Mouse (Mus musculus) subcutaneous adipose tissue, adult 2 months (tissue): ENCODE measurements around the gene Med15. TPM values are rescaled to one million over a fixed set of nuclear protein-coding genes. Genes with fewer than 3 reads are reported as not detected.

ENCODE experiments used
- polyA plus RNA-seq: library from polyadenylated mRNA; depleted of rRNA; stranded (reverse); fragments of >200 nt; gene quantifications from 2 replicates; pipeline ENCODE4 v1.2.3, GENCODE M21; 2012; ENCODE audit warnings: low replicate concordance; rRNA removed

Gene Med15
- 78.1 and 93.2 TPM in 2 replicates for polyA plus RNA-seq

GRCm38 (mm10) chr16:17732841-17733340 lies at the start of gene Med15:
TSS of gene Med15 (minus strand) at chr16:17732891.

GRCm38 (mm10) chr16:17759344-17759773 lies 26.7 kb upstream of the Med15 start, which contains the start of gene Klhl22:
TSS of gene Klhl22 (plus strand) at chr16:17759618.

DNA sequence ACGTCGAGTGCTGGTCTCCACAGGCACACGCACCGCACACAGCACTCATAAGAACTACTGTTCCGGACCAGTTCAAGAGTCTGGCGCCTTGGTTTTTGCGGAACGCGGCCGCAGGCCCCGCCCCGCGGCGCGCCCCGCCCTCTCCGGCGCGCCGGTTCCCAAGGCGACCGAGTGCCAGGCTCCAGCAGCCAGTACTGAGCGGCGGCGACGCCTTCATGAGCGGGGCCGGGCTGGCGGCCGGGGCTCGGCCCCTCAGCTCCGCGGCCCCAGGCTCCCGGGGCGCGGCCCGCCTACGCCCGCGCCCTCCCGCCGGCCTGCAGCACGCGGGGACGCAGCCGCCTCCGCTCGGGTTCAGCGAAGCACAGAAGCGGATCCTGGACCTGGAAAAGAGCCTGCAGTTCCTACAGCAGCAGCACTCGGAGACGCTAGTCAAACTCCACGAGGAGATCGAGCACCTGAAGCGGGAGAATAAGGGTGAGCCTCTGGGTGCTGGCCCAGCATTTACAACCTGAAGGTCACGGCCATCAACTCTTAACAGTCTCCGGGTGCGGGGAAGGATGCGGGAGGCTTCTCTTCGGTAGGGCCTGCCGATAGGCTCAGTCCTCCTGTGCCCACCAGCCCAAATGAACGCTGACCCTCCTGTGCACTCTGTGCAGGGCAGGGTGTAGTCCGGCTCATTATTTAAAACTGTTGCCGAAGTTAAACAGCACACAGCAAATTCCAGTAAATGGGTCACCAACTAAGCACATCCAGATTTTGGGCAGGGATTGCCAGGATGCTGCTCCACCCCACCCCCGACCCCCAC lies 86.2 kb downstream of the Med15 start, which contains the start of gene Ccdc74a:
Gene Ccdc74a, plus strand, starts transcription at position 161 of the 805 bp plus-strand sequence.

DNA sequence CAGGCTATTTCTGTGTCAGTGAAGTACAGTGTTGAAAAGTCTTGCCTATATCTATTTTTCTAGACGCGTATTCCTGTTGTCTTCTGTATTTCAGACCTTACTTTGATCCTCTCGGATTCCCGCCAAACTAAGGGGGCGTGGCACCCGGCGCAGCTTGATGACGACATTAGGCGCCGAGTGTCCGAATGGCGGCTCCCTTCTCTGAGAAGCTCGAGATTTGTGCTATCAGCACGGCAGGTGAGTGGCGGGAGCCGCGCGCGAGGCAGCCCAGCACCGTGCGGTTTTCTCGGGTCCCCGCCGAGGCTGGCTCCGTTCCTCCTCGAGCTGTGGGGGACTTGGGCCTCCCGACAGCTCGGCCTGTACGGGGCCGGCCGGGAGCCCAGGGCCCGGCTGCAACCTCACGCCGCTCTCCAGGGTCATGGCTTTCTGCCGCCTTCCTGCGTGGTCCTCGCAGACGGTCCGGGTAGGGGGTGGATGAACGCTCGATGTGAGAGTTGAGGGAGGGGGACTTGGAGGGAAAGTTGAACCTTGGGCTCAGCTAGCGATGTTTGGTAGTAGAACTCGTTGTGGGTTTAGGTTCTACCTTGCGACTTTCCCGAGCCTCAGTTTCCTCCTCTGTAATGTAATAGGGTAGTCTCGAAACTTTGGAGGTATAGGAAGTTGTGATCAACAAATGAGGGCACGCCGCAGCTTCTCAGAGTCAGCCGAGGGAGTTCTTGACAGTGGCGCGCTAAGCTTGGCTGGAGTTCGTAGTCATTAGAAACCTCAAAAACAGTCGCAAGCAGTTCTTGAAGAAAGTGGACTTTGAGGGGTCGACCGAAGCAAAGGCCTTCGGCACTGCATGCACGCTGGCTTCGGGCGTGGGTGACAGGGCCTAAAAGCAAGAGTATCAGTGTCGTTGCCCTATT lies 113.2 kb downstream of the Med15 start, which contains the start of gene Smpd4:
Gene Smpd4, plus strand, starts transcription at position 157 of the 908 bp plus-strand sequence.

Other genes with a start within 250 kb of the Med15 start
- 0.24 and 0.90 TPM in 2 replicates for gene Aifm3, start 243.3 kb downstream of the Med15 start, polyA plus RNA-seq
- 255 and 288 TPM in 2 replicates for gene Lztr1, start 224.2 kb downstream of the Med15 start, polyA plus RNA-seq
- 58.8 and 101 TPM in 2 replicates for gene Thap7, start 201.8 kb downstream of the Med15 start, polyA plus RNA-seq
- gene Lrrc74b, start 171.6 kb downstream of the Med15 start, polyA plus RNA-seq, result 0.33 and 4.0 TPM in 2 replicates
- 9.4 and 30.5 TPM in 2 replicates for gene P2rx6, start 171.0 kb downstream of the Med15 start, polyA plus RNA-seq
- 2.4 and 19.4 TPM in 2 replicates for gene Slc7a4, start 149.7 kb downstream of the Med15 start, polyA plus RNA-seq
- 61.2 and 90.0 TPM in 2 replicates for gene Smpd4, start 113.5 kb downstream of the Med15 start, polyA plus RNA-seq
- 1.4 and 3.2 TPM in 2 replicates for gene Ccdc74a, start 86.4 kb downstream of the Med15 start, polyA plus RNA-seq
- 91.2 and 128 TPM in 2 replicates for gene Klhl22, start 26.7 kb upstream of the Med15 start, polyA plus RNA-seq
- gene Scarf2, start 64.4 kb upstream of the Med15 start, polyA plus RNA-seq, result 26.1 and 146 TPM in 2 replicates
- 0.06 TPM in 1 of 2 replicates, not detected in the other for gene B830017H08Rik, start 100.2 kb upstream of the Med15 start, polyA plus RNA-seq
- 4.0 and 5.8 TPM in 2 replicates for gene Car15, start 105.5 kb upstream of the Med15 start, polyA plus RNA-seq
- gene Gm20518, start 158.8 kb upstream of the Med15 start, polyA plus RNA-seq, result 0.66 and 1.6 TPM in 2 replicates
- gene Tssk1, start 161.3 kb upstream of the Med15 start, polyA plus RNA-seq, result 0.14 and 0.16 TPM in 2 replicates
- 101 and 165 TPM in 2 replicates for gene Dgcr2, start 165.7 kb upstream of the Med15 start, polyA plus RNA-seq
- gene Tssk2, start 165.7 kb upstream of the Med15 start, polyA plus RNA-seq, result not detected in 2 replicates
- gene Ess2, start 178.5 kb upstream of the Med15 start, polyA plus RNA-seq, result 26.6 and 29.1 TPM in 2 replicates
- not detected in 2 replicates for gene Gsc2, start 182.2 kb upstream of the Med15 start, polyA plus RNA-seq
- gene Slc25a1, start 195.3 kb upstream of the Med15 start, polyA plus RNA-seq, result 860 and 1,002 TPM in 2 replicates
- not detected in 2 replicates for gene Vpreb2, start 247.5 kb upstream of the Med15 start, polyA plus RNA-seq